Mouse (Mus musculus) limb, embryonic 15.5 days (tissue): ENCODE measurements at regions not wholly inside any gene's neighbourhood (a gene's known extent, or its start where the extent isn't known, plus 50 kb on each side); places are given as distances from the start of the nearest gene placed in this dataset.

Source experiments
- ATAC-seq: fragments of 200-750 bp; cut with Nextera tagmentation; 2 replicates; pipeline ENCODE4 v1.8.0; 2017; ENCODE audit warnings: low read depth, moderate TSS enrichment; ENCODE audit not compliant: insufficient number of reproducible peaks, low FRiP score, low TSS enrichment
- H3K27ac ChIP-seq: fragments of 300-500 bp; sonication (generic); 2 replicates; pipeline ENCODE4 v1.5.1; 2015; ENCODE audit warnings: moderate library complexity, mild to moderate bottlenecking, inconsistent platforms
- H3K27me3 ChIP-seq: fragments of 300-500 bp; sonication (generic); 2 replicates; pipeline ENCODE4 v1.6.1; 2015; ENCODE audit warnings: inconsistent platforms
- H3K36me3 ChIP-seq: fragments of 300-500 bp; sonication (generic); 2 replicates; pipeline ENCODE4 v1.6.1; 2015; ENCODE audit warnings: inconsistent platforms
- H3K4me1 ChIP-seq: fragments of 300-500 bp; sonication (generic); 2 replicates; pipeline ENCODE4 v1.6.1; 2015; ENCODE audit warnings: inconsistent platforms
- H3K4me2 ChIP-seq: fragments of 300-500 bp; sonication (generic); 2 replicates; pipeline ENCODE4 v1.6.1; 2015; ENCODE audit warnings: mild to moderate bottlenecking, inconsistent platforms
- H3K4me3 ChIP-seq: fragments of 300-500 bp; sonication (generic); 2 replicates; pipeline ENCODE4 v1.5.1; 2015; ENCODE audit warnings: mild to moderate bottlenecking, inconsistent platforms
- H3K9ac ChIP-seq: fragments of 300-500 bp; sonication (generic); 2 replicates; pipeline ENCODE4 v1.6.1; 2015; ENCODE audit warnings: inconsistent platforms
- H3K9me3 ChIP-seq: fragments of 300-500 bp; sonication (generic); 2 replicates; pipeline ENCODE4 v1.6.1; 2016; ENCODE audit warnings: inconsistent platforms
- whole genome bisulfite sequencing: fragments of 180-500 bp; shearing (Covaris S2); methylation state at CpG from one replicate; pipeline ENCODE4 v1.1.7; 2015; 5-methylcytosine and 5-hydroxymethylcytosine counted together

DNA sequence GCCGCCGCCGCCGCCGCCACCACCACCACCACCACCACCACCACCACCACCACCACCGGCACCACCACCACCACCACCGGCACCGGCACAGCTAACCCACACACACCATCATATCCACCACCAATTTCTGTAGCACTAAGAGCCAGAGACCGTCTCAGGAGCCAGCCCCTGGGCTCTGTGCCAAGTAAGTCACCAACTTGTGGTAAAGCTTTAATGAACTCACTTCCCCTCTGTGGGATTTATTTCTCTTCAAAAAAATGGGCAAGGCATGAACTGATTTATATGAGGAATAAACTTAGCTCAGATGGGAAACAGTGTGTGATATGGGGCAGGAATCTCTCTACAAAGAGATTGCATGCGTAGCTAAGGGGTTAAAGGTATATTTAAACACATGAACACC is 114.8 kb downstream of the Ddx1 start:
- 56% methylated on average over 5 of the region's 10 CpGs for whole genome bisulfite sequencing
- no peak overlapping the region for H3K4me3 ChIP-seq
- no peaks in the 10 kb centered on the region for H3K9me3 ChIP-seq
- no peak overlapping the region for H3K9ac ChIP-seq
- H3K36me3 ChIP-seq: no peaks in the 10 kb centered on the region
- no peak for ATAC-seq
- no peaks in the 10 kb centered on the region for H3K27me3 ChIP-seq
- H3K4me2 ChIP-seq: no peak overlapping the region
- peaks cover 7% of the 10 kb centered on the region for H3K4me1 ChIP-seq
- no peak overlapping the region for H3K27ac ChIP-seq

DNA sequence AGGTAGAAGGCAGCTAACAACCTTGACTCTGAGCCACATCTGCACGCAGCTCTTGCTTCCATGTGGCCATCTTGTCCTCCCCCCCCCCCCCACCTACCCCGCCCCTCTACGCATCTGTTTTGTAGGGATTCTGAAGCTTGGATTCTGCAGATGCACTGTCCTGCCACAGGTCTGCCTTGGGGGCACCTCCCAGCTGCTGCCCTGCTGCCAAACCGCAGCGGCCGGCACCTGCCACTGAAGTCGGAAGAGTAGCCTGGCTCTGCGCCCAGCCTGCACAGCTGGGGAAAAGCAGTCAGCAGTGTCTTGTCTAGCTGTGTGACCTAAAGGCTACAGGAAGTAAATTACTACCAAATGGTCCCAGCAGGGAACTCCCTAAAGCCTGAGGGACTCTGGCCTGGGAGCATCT is 119.3 kb downstream of the Ddx1 start:
- WGBS: 38% methylated on average over 8 of the region's 8 CpGs
- Histone ChIP-seq H3K9me3 (no peaks in the 10 kb centered on the region), H3K27me3 (no peaks in the 10 kb centered on the region), H3K36me3 (no peaks in the 10 kb centered on the region), H3K9ac (no peak overlapping the region), H3K4me3 (no peak overlapping the region), H3K4me1 (peaks cover 7% of the 10 kb centered on the region), H3K4me2 (no peak overlapping the region), H3K27ac (no peak overlapping the region)
- peak; percentile 44 for ATAC-seq

DNA sequence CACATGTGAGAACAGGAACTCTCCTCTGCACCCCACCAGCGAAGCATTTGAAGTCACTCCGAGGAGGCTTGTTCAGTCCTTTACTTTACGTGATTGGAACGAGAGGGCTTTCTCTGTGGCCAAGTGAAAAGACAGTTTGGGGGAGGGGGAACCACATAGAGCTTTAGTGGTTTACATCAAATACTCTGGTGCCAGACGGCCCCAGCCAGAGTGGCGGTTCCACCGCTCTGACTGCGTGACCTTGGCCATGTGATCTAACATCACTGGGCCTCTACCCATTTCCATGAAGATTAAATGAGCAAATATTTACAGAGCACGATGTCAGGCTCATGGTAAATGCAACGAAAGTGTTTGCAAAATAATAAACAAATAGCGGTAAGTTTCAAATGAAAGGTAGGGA is 121.6 kb downstream of the Ddx1 start:
- Histone ChIP-seq H3K4me2 (no peak overlapping the region), H3K4me3 (no peak overlapping the region), H3K36me3 (no peaks in the 10 kb centered on the region), H3K27me3 (peaks cover 3% of the 10 kb centered on the region; the same call in 1 of the 2 replicates), H3K9me3 (no peaks in the 10 kb centered on the region), H3K27ac (no peak overlapping the region), H3K4me1 (peaks cover 9% of the 10 kb centered on the region), H3K9ac (no peak overlapping the region)
- ATAC-seq: no peak
- 68% methylated on average over 11 of the region's 11 CpGs for WGBS

DNA sequence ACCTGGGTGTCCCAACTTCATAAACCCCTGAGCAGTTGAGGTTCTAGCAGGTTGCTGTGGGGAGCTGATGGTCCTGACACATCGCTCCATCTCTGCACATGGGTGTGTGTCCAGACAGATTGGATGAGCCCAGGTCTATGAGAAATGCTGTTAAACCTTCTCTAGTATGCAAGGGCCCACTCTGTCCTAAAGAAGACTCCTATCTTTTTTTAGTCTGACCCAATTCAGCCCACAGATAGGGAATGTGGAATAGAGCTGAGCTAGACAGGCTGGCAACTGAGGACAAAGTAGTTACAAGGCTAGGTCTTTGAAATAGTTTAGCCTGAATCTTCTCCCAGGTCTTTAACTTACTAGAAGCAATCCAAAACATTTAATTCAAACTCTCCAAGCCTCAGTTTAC is 124.0 kb downstream of the Ddx1 start:
- WGBS: 100% methylated on average over 1 of the region's 1 CpGs
- Histone ChIP-seq H3K36me3 (no peaks in the 10 kb centered on the region), H3K27ac (no peak overlapping the region), H3K4me2 (no peak overlapping the region), H3K4me3 (no peak overlapping the region), H3K9me3 (no peaks in the 10 kb centered on the region), H3K4me1 (peaks cover 22% of the 10 kb centered on the region), H3K9ac (no peak overlapping the region), H3K27me3 (peaks cover 3% of the 10 kb centered on the region; the same call in 1 of the 2 replicates)
- ATAC-seq: no peak

DNA sequence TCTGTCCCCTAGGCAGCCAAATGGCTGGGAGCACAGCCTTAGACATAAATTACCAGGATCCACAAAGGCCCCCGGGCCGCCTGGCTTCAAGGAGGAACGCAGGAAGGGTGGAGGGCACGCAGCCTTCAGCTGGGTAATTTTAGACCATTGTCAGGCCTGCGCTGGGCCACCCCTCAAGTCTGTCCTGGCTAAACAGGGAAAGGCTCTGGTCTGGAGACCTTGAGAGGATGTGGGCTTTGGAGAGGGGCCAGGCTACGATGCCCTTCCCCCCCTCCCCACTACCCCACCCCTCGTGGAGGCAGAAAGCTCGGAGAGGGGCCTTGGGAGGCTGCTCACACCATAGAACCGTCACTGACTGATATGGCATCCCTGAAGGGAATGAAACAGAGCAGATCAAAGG is 126.7 kb downstream of the Ddx1 start:
- WGBS: 18% methylated on average over 9 of the region's 9 CpGs
- peaks cover 15% of the 10 kb centered on the region for H3K4me1 ChIP-seq
- H3K4me2 ChIP-seq: no peak overlapping the region
- H3K9ac ChIP-seq: no peak overlapping the region
- ATAC-seq: no peak
- 0 out of 2 replicates have a peak overlapping the region, but pooled peaks have one; percentile 5 for H3K27ac ChIP-seq
- no peak overlapping the region for H3K4me3 ChIP-seq
- no peaks in the 10 kb centered on the region for H3K36me3 ChIP-seq
- H3K27me3 ChIP-seq: peaks cover 3% of the 10 kb centered on the region; the same call in 1 of the 2 replicates
- no peaks in the 10 kb centered on the region for H3K9me3 ChIP-seq

DNA sequence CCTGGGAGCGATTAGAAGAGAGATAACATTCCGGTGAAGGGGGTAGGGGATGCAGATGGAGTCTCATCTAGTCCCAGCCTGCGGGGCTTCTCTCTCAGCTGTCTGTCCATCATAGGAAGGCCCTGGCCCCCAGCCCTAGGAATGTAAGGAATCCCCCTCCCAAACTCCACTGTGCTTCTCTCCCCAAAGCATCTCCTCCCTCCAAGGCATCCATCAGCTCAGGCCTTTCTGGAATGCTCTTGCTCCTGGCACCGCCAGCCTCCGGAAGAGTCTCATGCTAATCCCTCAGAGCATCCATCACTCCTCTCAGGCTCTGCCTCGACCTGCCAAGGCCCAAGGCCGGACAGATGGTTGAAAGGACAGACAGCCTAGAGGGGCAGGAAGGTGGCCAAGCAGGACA is 128.4 kb downstream of the Ddx1 start:
- H3K4me1 ChIP-seq: peaks cover 15% of the 10 kb centered on the region
- no peak overlapping the region for H3K4me3 ChIP-seq
- peaks cover 3% of the 10 kb centered on the region; the same call in 1 of the 2 replicates for H3K27me3 ChIP-seq
- ATAC-seq: 0 out of 2 replicates have a peak, but pooled peaks have one; percentile 16
- no peaks in the 10 kb centered on the region for H3K36me3 ChIP-seq
- H3K9ac ChIP-seq: no peak overlapping the region
- 31% methylated on average over 7 of the region's 7 CpGs for WGBS
- no peaks in the 10 kb centered on the region for H3K9me3 ChIP-seq
- H3K4me2 ChIP-seq: no peak overlapping the region
- H3K27ac ChIP-seq: no peak overlapping the region

DNA sequence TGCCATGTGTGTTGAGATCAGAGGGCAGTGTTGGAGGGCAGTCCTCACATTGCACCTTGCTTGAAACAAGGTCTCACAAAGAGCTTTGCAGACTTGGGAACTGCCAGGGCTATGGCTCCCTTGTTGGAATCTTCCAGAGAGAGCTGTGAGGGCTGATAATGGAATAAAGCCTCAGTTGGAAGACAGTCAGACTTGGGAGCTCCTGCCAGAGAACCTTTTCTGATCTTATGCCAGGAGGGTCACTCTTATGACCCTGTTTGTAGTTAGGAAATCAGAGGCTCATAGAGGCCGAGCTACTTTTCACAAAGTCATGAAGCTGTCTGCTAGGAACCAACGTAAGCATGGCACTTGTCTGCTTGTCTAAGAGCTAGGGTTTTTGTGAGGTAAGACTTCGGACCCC is 129.4 kb downstream of the Ddx1 start:
- Histone ChIP-seq H3K9ac (no peak overlapping the region), H3K4me1 (peaks cover 17% of the 10 kb centered on the region), H3K27me3 (peaks cover 3% of the 10 kb centered on the region; the same call in 1 of the 2 replicates), H3K36me3 (no peaks in the 10 kb centered on the region), H3K27ac (no peak overlapping the region), H3K9me3 (no peaks in the 10 kb centered on the region), H3K4me3 (no peak overlapping the region), H3K4me2 (no peak overlapping the region)
- WGBS: 75% methylated on average over 3 of the region's 3 CpGs
- ATAC-seq: no peak

DNA sequence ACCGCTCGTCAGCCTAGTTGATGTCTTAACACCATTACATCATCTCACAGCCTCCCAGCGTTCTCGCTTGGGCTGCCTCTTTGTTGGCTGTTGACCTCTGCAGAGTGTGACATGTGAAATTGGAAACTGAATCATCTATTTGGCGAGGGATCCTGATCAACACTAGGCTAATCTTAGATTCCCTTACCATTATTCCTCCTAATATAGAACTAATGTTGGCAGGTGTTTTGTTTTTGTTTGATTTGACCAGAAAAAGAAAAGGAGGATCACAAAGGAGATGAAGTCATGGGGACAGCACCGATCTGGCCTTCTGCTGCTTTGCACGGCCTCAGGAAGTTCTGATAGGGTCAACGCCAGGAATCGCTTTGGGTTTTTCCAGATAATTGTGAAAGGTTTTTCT is 131.0 kb downstream of the Ddx1 start:
- H3K27ac ChIP-seq: no peak overlapping the region
- no peak for ATAC-seq
- H3K9ac ChIP-seq: no peak overlapping the region

DNA sequence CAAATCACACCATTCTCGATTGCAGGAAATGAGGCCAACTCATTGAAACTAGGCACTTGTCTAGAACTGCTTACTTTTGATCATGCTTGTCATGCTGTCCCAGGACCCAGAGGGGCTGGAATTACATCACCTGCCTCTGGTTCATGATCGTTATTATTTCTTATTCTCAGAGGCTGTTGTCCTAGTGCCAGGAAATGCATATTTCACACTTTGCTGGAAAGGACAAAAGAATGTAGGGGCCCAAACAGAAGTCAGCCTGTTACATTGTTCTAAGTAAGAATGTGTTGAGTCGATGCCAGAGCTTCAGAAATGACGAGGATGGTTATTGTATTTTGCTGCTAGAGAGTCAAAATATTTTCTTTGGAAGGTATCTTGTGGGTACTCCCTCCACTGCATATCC is 134.7 kb downstream of the Ddx1 start:
- WGBS: 40% methylated on average over 4 of the region's 4 CpGs
- Histone ChIP-seq H3K4me3 (no peak overlapping the region), H3K4me1 (peaks cover 7% of the 10 kb centered on the region; the same call in 1 of the 2 replicates), H3K27ac (no peak overlapping the region), H3K9me3 (no peaks in the 10 kb centered on the region), H3K27me3 (no peaks in the 10 kb centered on the region), H3K4me2 (no peak overlapping the region), H3K36me3 (no peaks in the 10 kb centered on the region), H3K9ac (no peak overlapping the region)
- no peak for ATAC-seq

More for the DNA sequence above, 131.0 kb downstream of the Ddx1 start:
- Histone ChIP-seq H3K36me3 (no peaks in the 10 kb centered on the region), H3K9me3 (no peaks in the 10 kb centered on the region), H3K27me3 (no peaks in the 10 kb centered on the region), H3K4me1 (peaks cover 22% of the 10 kb centered on the region), H3K4me3 (no peak overlapping the region), H3K4me2 (no peak overlapping the region)
- 72% methylated on average over 9 of the region's 9 CpGs for WGBS

DNA sequence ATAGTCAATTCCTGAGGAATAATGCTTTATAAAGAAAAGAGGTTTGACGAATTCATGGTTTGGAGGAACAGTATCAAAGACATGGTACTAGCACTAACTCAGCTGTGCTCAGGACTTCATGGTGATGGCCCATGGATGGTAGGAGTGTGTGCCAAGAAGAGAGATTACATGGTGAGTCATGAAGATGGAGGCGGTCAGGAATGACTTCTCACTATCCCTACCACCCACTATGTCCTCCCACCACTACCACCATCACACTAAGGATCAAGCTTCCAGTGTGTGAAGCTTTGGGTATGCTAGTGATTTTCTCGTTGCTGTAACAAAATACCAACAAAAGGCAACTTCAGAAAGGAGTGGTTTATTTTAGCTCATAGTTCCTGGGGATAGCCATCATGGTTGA is 142.1 kb downstream of the Ddx1 start:
- H3K4me1 ChIP-seq: no peaks in the 10 kb centered on the region
- no peak overlapping the region for H3K9ac ChIP-seq
- ATAC-seq: no peak
- 93% methylated on average over 3 of the region's 3 CpGs for WGBS
- no peaks in the 10 kb centered on the region for H3K9me3 ChIP-seq
- no peak overlapping the region for H3K4me3 ChIP-seq
- no peaks in the 10 kb centered on the region for H3K27me3 ChIP-seq
- H3K27ac ChIP-seq: no peak overlapping the region
- H3K4me2 ChIP-seq: no peak overlapping the region
- no peaks in the 10 kb centered on the region for H3K36me3 ChIP-seq

DNA sequence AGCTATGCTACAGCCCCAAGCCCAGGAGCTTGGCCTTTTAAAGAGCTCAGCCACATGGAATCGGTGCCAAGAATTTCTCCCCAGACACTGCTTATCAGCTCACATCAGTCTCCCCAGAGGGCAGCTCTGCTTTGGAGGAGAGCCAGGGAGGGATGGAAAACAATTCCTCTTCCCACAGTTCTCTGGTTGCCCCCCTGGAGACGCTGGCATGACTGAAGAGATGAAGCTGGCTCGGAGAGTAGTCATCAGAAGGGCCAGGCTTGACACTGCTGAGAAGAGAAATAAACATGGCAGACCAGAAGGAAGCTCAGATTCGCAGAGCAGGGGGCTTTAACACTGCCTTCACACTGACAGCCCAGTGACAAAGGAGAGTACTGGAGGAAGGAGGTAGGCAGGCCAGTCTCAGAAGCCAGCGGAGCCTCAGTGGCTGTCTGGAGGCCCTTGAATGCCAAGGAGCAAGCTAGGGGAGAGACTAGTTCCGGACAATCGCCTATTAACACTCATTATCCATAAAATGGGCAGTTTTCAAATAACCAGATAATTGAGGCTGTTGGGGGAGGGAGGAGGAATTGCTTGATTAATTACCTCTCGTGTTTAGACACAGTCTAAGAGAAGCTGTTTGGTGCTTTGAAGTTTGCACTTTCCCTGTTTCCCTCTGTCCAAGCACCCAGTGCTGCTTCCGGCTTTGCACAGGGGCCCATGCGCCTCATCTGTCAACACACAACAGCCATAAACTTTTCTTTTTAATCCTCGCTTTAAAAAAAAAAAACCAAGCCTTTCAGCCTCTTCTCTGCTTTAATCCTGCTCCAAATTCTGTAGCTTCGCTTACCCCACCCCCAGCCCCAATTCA is 148.3 kb downstream of the Ddx1 start:
- WGBS: 27% methylated on average over 12 of the region's 12 CpGs
- ATAC-seq: no peak
- Histone ChIP-seq H3K9ac (no peak overlapping the region), H3K4me3 (no peak overlapping the region), H3K36me3 (no peaks in the 10 kb centered on the region), H3K27me3 (no peaks in the 10 kb centered on the region), H3K4me1 (peaks cover 6% of the 10 kb centered on the region; the same call in 1 of the 2 replicates), H3K9me3 (no peaks in the 10 kb centered on the region), H3K4me2 (no peak overlapping the region), H3K27ac (no peak overlapping the region)

DNA sequence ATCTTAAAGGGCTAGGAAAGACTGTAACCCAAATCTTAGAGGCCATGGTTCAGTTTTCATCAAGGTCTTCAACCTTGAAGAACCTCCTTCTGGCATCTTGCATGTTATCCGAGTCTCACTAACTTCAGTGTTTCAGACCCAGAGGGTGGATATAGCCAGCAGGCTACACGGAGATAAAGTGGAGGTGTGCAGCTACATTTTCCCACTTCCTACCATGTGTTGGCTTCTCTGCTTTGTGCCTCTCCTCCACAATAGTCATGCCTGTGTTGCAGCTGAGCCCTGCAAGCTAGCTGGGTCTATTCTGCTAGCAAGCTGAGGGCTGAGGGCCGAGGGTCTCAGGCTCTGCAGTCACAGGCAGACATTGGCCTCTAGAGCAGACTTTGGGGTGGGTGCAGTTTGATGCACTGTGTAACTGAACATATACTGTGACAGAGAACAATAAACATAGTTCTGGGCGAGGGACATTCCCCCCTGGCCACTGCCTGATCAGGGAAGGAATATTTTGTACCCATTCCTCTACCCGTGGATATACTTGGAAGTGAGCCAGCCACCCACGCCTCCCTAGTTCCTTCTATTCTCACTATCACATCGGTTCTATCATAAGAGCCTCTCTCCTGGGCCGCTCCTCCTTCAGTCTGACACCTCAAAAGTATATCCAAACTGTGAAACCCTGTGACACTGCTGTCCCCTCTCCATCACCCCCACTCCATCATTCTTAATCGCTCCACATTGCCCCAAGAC is 152.6 kb upstream of the Mycn start:
- Histone ChIP-seq H3K9ac (no peak overlapping the region), H3K4me2 (no peak overlapping the region), H3K27ac (no peak overlapping the region), H3K36me3 (no peaks in the 10 kb centered on the region), H3K4me1 (no peaks in the 10 kb centered on the region), H3K9me3 (no peaks in the 10 kb centered on the region), H3K27me3 (no peaks in the 10 kb centered on the region), H3K4me3 (no peak overlapping the region)
- ATAC-seq: no peak
- WGBS: 64% methylated on average over 9 of the region's 9 CpGs
